In genomic region chr7:19086760-19087159, GRCm38 (mm10) we compare ENCODE assay signal across 25 mouse cellular contexts. TPM values are rescaled to one million over a fixed set of nuclear protein-coding genes. Genes with fewer than 3 reads are reported as not detected.
A peak's percentile ranks its signal among the peaks of the same experiment; 100 is the strongest.
DNase-seq lines count a peak whose midpoint lies in the region; ATAC-seq and TF ChIP-seq lines count a peak whose summit lies in the region.
"Had no signal": no experiment of that assay in that cellular context is flagged by ENCODE, and none has a peak within 500 bp of the region (broad histone marks: within the 10 kb centered on the region; RNA-seq: fewer than 3 reads in every experiment).

No protein-coding gene starts in this region.

- H3K36me3 ChIP-seq in heart, embryonic 13.5 days: peaks cover 59% of the 10 kb centered on the region
- peaks cover 79% of the 10 kb centered on the region for H3K36me3 ChIP-seq in limb, embryonic 10.5 days
- peaks cover 6% of the 10 kb centered on the region; the same call in 1 of the 2 replicates for H3K36me3 ChIP-seq in lung, postnatal 0 days (ENCODE audit: insufficient read depth, low read length)

- no peak for TF ChIP-seq EP300 in lung, postnatal 0 days (IDR thresholded peaks at IDR 0.05)

- H3K4me3 ChIP-seq in heart, embryonic 13.5 days: no peak overlapping the region
- peak overlapping the region; percentile 2; the same call in 1 of the 2 replicates for H3K4me3 ChIP-seq in limb, embryonic 10.5 days
- H3K4me3 ChIP-seq in lung, postnatal 0 days (ENCODE audit: low read depth, low read length): no peak overlapping the region
- H3K4me3 ChIP-seq: hindbrain, embryonic 15.5 days; midbrain, embryonic 12.5 days; stomach, embryonic 15.5 days had no signal

- no peak overlapping the region for H3K27ac ChIP-seq in heart, embryonic 13.5 days (replicated peaks)
- no peak overlapping the region for H3K27ac ChIP-seq in limb, embryonic 10.5 days
- no peak overlapping the region for H3K27ac ChIP-seq in lung, postnatal 0 days (ENCODE audit: low read length)
- H3K27ac ChIP-seq: hindbrain, embryonic 15.5 days; midbrain, embryonic 12.5 days; stomach, embryonic 15.5 days had no signal

- peaks cover 61% of the 10 kb centered on the region for H3K4me1 ChIP-seq in heart, embryonic 13.5 days
- peaks cover 52% of the 10 kb centered on the region for H3K4me1 ChIP-seq in limb, embryonic 10.5 days
- peaks cover 19% of the 10 kb centered on the region for H3K4me1 ChIP-seq in lung, postnatal 0 days (ENCODE audit: insufficient read depth, low read depth, low read length)

- WGBS in heart, embryonic 13.5 days: 61% methylated on average over 18 of the region's 18 CpGs
- 55% methylated on average over 18 of the region's 18 CpGs for WGBS in limb, embryonic 10.5 days
- 75% methylated on average over 18 of the region's 18 CpGs for WGBS in lung, postnatal 0 days

- no peak overlapping the region; the same call in 1 of the 2 replicates for H3K4me2 ChIP-seq in heart, embryonic 13.5 days
- no peak overlapping the region for H3K4me2 ChIP-seq in lung, postnatal 0 days (replicated peaks; ENCODE audit: low read depth, low read length)
- H3K4me2 ChIP-seq: hindbrain, embryonic 15.5 days; midbrain, embryonic 12.5 days had no signal

- TF ChIP-seq CTCF in lung, postnatal 0 days (IDR thresholded peaks at IDR 0.05): no peak

- no peak for ATAC-seq in heart, embryonic 13.5 days (ENCODE audit: extremely low read depth, insufficient number of reproducible peaks, low FRiP score, low TSS enrichment)
- ATAC-seq in lung, postnatal 0 days: no peak
- ATAC-seq: forebrain, postnatal 0 days had no signal

- H3K27me3 ChIP-seq in heart, embryonic 13.5 days (replicated peaks): peaks cover 9% of the 10 kb centered on the region
- peaks cover 18% of the 10 kb centered on the region for H3K27me3 ChIP-seq in limb, embryonic 10.5 days (ENCODE audit: low read depth, poor library complexity, severe bottlenecking)
- H3K27me3 ChIP-seq in lung, postnatal 0 days (replicated peaks; ENCODE audit: insufficient read depth, low read length): no peaks in the 10 kb centered on the region
- H3K27me3 ChIP-seq: stomach, embryonic 15.5 days had no signal

- H3K9ac ChIP-seq in heart, embryonic 13.5 days: peak overlapping the region; percentile 80; the same call in 1 of the 2 replicates
- H3K9ac ChIP-seq in lung, postnatal 0 days (replicated peaks; ENCODE audit: low read depth): no peak overlapping the region
- H3K9ac ChIP-seq: forebrain, postnatal 0 days; hindbrain, embryonic 15.5 days; stomach, embryonic 15.5 days had no signal

- no peaks in the 10 kb centered on the region for H3K9me3 ChIP-seq in heart, embryonic 13.5 days
- no peaks in the 10 kb centered on the region for H3K9me3 ChIP-seq in limb, embryonic 10.5 days (replicated peaks)
- H3K9me3 ChIP-seq in lung, postnatal 0 days (ENCODE audit: low read length): no peaks in the 10 kb centered on the region
- H3K9me3 ChIP-seq: hindbrain, embryonic 15.5 days; midbrain, embryonic 12.5 days; stomach, embryonic 15.5 days had no signal

- DNase-seq in adrenal gland, adult (ENCODE audit: inconsistent age in 2 of 2, low spot score in 1 of 2): peak; percentile 43 to 53
- no peak for DNase-seq in adrenal gland, postnatal 36 days
- no peak for DNase-seq in heart, adult 9 months (ENCODE audit: low spot score in 2 of 2)
- no peak for DNase-seq in limb, embryonic 10.5 days (ENCODE audit: low spot score)
- DNase-seq in naive thymus-derived CD4-positive, alpha-beta T cell, adult 2 months (ENCODE audit: low read depth): peak; percentile 5
- no peak for DNase-seq in lung, postnatal 0 days (ENCODE audit: low spot score)
- DNase-seq in yolk sac, embryonic 10.5 days (ENCODE audit: low spot score): no peak
- DNase-seq: cerebellum, adult 11 months; forebrain, postnatal 0 days; lung, adult 2 months had no signal

RNA-seq across cellular contexts. Expression of gene Dmpk, which starts 3.1 kb away (rescaled TPM):
- total RNA-seq in adrenal gland, postnatal 36 days (2021): 100 to 1,000 TPM in 1 of 2 experiments, 10 to 100 TPM in 1; 81.5 to 110 TPM
- 19.3 and 20.0 TPM in 2 replicates for polyA plus RNA-seq in heart, embryonic 13.5 days (2015; fragmentation: Nextera tagmentation; extraction: Ambion mirVana)
- polyA plus RNA-seq in limb, embryonic 10.5 days (2016; fragmentation: Nextera tagmentation; extraction: Ambion mirVana): 7.2 and 8.7 TPM in 2 replicates
- polyA plus RNA-seq in lung, postnatal 0 days (2015; fragmentation: Nextera tagmentation; extraction: Ambion mirVana): 11.5 and 14.7 TPM in 2 replicates

RNA-seq across cellular contexts. Expression of gene Six5, which starts 7.6 kb away (rescaled TPM):
- total RNA-seq in adrenal gland, postnatal 36 days (2021): 10 to 100 TPM; 14.0 to 15.6 TPM
- polyA plus RNA-seq in heart, embryonic 13.5 days (2015; fragmentation: Nextera tagmentation; extraction: Ambion mirVana): 5.9 and 6.0 TPM in 2 replicates
- polyA plus RNA-seq in limb, embryonic 10.5 days (2016; fragmentation: Nextera tagmentation; extraction: Ambion mirVana): 5.7 and 7.5 TPM in 2 replicates
- 4.2 and 4.7 TPM in 2 replicates for polyA plus RNA-seq in lung, postnatal 0 days (2015; fragmentation: Nextera tagmentation; extraction: Ambion mirVana)

RNA-seq across cellular contexts. Expression of gene Dmwd, which starts 10.7 kb away (rescaled TPM):
- 10 to 100 TPM; 53.8 to 57.1 TPM for total RNA-seq in adrenal gland, postnatal 36 days (2021)
- 11.3 and 13.9 TPM in 2 replicates for polyA plus RNA-seq in heart, embryonic 13.5 days (2015; fragmentation: Nextera tagmentation; extraction: Ambion mirVana)
- polyA plus RNA-seq in limb, embryonic 10.5 days (2016; fragmentation: Nextera tagmentation; extraction: Ambion mirVana): 20.0 and 21.4 TPM in 2 replicates
- 9.7 and 12.0 TPM in 2 replicates for polyA plus RNA-seq in lung, postnatal 0 days (2015; fragmentation: Nextera tagmentation; extraction: Ambion mirVana)

RNA-seq across cellular contexts. Expression of gene Gm4969, which starts 31.4 kb away (rescaled TPM):
- not detected for total RNA-seq in adrenal gland, postnatal 36 days (2021)
- 1.2 and 2.1 TPM in 2 replicates for polyA plus RNA-seq in heart, embryonic 13.5 days (2015; fragmentation: Nextera tagmentation; extraction: Ambion mirVana)
- 1.1 and 2.2 TPM in 2 replicates for polyA plus RNA-seq in limb, embryonic 10.5 days (2016; fragmentation: Nextera tagmentation; extraction: Ambion mirVana)
- 0.20 and 0.23 TPM in 2 replicates for polyA plus RNA-seq in lung, postnatal 0 days (2015; fragmentation: Nextera tagmentation; extraction: Ambion mirVana)
- total RNA-seq: adrenal gland, adult 18-20 months had no signal
- polyA plus RNA-seq: lung, adult 2 months had no signal

RNA-seq across cellular contexts. Expression of gene Rsph6a, which starts 32.3 kb away (rescaled TPM):
- not detected for total RNA-seq in adrenal gland, postnatal 36 days (2021)
- polyA plus RNA-seq in heart, embryonic 13.5 days (2015; fragmentation: Nextera tagmentation; extraction: Ambion mirVana): not detected in 2 replicates
- not detected in 2 replicates for polyA plus RNA-seq in limb, embryonic 10.5 days (2016; fragmentation: Nextera tagmentation; extraction: Ambion mirVana)
- polyA plus RNA-seq in lung, postnatal 0 days (2015; fragmentation: Nextera tagmentation; extraction: Ambion mirVana): not detected in 2 replicates
- total RNA-seq: adrenal gland, adult 18-20 months; adrenal gland, postnatal 4 days; common myeloid progenitor, adult 5-6 weeks; gastrocnemius, postnatal 4 days; heart, postnatal 4 days; megakaryocyte, adult 5-6 weeks had no signal
- polyA plus RNA-seq: heart, embryonic 14.5 days; intestine, embryonic 14.5 days; kidney, embryonic 14.5 days; lung, adult 2 months; midbrain, embryonic 12.5 days; neural tube, embryonic 14.5 days; stomach, embryonic 15.5 days; thymus, postnatal 0 days had no signal

Comparison
In these comparisons a context has a peak if more than half of its experiments do, and no peak if none do; other contexts are left out.
1. DNase-seq: peak in adrenal gland, adult (2 of 2) and naive thymus-derived CD4-positive, alpha-beta T cell, adult 2 months (single experiment); none in adrenal gland, postnatal 36 days (0 of 2), heart, adult 9 months (0 of 2), limb, embryonic 10.5 days (single experiment), lung, postnatal 0 days (single experiment) and yolk sac, embryonic 10.5 days (single experiment).